Mouse (Mus musculus): ENCODE measurements around the gene Slc44a4.

Slc44a4 gene

DNA sequence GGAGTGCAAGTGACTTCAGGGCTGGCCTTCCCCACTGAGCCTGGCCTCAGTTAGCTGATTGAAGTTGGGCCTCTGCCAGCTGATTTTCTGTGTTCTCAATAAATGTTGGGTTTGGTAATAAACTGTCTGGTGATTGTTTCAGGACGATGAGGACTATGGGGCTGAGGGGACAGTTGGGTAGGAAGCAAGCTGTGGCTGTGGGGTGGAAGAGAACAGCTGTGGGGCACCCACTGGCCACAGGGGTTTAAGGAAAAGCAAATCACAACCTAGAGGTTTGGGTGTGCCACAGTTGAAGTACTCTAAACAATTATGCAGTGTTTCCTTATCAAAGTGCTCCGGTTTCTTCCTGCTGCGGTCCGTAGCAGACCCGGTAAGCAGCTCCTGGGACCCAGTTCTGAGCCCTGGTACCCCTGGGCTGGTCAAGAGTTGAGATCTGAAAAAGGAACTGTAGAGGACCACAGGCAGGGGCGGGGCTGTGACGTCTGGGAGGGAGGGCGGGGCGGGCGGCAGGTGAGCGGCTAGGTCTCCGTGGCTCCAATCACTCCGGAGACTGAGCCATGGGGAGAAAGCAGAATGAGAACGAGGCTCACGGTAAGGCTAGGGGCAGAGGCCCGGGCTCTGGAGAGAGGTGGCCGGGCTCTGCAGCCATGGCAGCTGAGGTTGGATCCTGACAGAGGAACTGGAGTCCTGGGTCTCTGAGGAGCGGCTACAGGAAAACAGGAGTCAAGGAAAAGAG is at the start of gene Slc44a4:
TSS of gene Slc44a4 (plus strand) at position 537 of the 736 bp plus-strand sequence.
- in situ Hi-C loops (cut with MboI, MseI): no loop called here

- in situ Hi-C loops (cut with MboI, MseI): no loop called here
These were observed 48.3 kb upstream of the Slc44a4 start for GRCm38 (mm10) chr17:34865981-34866380.

DNA sequence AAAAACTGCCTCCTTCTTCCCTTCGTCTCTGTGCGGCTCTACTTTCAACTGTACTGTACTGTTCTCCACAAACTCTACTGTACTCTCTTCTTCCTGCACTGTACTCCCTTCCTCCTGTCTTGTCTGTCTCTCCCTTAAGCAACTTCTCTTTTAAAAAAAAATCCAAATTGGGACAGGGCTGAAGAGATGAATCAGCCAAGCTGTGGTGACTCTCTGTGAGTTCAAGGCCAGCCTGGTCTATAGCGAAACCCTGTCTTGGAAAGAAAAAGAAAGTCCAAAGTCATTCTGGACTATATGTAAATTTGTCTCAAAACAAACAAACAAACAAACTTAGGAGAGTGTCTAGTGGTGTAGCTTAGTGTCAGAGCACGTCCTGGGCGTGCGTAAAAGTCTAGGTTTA is 39.9 kb upstream of the Slc44a4 start:
- in situ Hi-C loops (cut with MboI, MseI): no loop called here

DNA sequence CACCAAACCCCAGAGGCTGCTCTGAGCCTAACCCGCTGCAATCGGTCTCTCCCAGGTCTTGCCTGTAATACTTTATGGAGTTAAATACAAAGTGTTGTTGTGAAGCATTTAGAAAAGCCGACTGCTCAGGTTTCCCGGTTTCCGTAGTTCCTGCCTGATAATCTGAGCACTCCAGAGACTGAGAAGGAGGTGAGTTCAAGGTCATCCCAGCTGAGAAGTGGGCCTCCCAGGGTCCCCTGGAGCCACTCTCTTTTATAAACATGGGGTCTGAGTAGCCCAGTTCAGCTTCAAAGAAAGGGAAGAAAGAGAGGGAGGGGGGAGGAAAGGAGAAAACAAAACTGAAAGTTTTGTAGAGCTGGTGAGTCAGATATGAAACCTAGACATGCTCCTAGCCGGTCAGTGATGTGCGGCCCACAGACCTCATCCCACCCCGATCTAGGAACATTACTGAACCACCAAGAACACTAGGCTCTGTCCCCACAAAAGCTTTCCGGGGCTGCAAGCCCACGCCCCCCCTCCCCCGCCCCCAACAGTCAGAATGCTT is 34.9 kb upstream of the Slc44a4 start, which contains the start of gene Zbtb12:
TSS of gene Zbtb12 (plus strand) at position 148 of the 544 bp plus-strand sequence.
- in situ Hi-C loops (cut with MboI, MseI): no loop called here

- in situ Hi-C loops (cut with MboI, MseI): no loop called here
These were observed 33.1 kb upstream of the Slc44a4 start for GRCm38 (mm10) chr17:34881166-34881565.

GRCm38 (mm10) chr17:34881683-34882310 is 32.5 kb upstream of the Slc44a4 start, which contains the start of gene Gm20547:
TSS of gene Gm20547 (minus strand) at chr17:34882042.
- in situ Hi-C loops (cut with MboI, MseI): no loop called here

GRCm38 (mm10) chr17:34883332-34883731 is 30.9 kb upstream of the Slc44a4 start:
- in situ Hi-C loops (cut with MboI, MseI): no loop called here

DNA sequence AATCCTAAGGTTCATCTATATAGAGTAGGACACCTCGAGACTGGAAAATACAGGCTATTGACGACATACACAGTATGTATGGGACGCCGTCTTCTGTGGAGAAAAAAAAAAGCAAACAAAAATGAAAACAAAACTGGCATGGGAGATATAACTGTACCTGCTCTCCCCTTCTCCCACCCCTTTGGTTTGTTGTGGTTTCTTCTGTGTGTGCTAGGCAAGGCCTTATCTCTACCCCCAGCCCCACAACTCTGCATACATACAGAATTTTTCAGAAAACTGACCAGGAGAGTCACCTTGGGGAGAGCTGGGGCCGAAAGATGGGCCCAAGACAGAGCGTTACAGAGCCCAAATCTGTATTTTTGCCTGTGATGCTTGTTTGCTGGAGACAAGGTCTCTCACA is 29.6 kb upstream of the Slc44a4 start:
- in situ Hi-C loops (cut with MboI, MseI): no loop called here

DNA sequence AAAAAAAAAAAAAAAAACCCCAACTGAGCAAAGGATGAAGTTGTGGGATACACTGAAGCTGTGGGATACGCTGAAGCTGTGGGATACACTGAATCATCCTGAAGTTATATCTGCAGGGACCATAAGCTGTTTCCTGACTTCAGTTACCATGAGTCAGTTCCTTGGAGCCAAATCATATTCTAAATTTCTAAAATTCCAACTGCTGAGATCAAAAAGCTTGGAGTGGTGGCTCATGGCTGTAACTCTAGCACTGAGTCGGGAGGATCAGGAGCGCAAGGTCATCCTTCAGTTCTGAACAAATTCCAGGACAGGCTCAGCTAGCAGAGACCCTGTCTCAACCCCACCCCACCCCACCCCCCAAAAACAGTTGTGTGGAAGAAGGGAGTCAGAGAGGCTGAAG is 28.7 kb upstream of the Slc44a4 start:
- in situ Hi-C loops (cut with MboI, MseI): no loop called here

- in situ Hi-C loops (cut with MboI, MseI): no loop called here
These were observed 26.3 kb upstream of the Slc44a4 start for GRCm38 (mm10) chr17:34887942-34888341.

GRCm38 (mm10) chr17:34890074-34890743 is 24.1 kb upstream of the Slc44a4 start:
- in situ Hi-C loops (cut with MboI, MseI): no loop called here

DNA sequence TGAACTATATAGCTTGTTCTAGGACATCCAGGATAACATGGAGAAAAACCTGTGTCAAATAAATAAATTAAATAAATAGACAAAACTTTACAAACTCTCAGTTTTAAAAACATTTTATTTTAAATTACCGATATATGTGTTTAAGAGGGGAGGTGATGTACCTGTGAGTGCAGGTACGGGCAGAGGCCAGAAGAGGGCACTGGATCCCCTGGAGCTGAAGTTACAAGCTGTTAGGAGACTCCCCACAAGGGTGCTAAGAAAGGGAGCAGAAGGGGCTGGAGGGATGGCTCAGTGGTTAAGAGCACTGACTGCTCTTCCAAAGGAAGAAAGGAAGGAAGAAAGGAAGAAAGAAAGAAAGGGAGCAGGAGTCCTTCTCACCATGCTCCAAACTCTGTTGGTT is 22.9 kb upstream of the Slc44a4 start:
- in situ Hi-C loops (cut with MboI, MseI): no loop called here

DNA sequence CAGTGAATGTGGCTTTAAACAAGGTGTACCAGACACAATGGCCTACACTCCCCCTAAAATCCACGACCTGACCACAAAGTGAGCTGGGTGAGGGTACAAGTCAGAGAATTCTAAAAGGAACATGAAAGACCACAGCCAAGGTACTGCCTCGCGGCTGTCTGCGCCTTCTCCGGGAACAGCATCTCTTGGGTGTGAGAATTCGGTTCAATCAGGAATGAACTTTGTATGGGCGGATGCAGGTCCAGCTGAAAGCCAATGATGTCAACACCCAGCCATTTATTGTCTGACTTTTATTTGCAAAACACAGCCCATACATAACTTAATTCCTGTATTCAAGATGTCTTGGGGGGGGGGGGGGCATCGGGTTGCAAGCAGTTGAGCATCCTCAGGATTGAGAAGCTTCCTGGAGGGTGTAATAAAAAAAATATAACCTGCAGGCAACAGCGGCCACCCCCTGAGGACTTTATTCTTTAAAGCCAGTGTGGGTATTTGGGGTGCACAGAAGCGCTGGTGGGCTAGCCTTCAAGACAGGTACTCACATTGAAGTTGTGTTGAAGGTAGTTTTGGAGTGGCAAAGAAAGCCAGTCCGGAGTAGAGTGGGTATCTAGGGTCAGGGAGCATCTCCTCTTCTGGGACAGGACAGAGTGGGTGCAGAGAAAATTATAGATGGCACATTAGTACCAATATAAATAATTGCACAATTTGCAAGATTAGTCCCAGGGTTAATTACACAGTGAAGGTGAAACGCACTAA is 21.0 kb upstream of the Slc44a4 start:
- in situ Hi-C loops (cut with MboI, MseI): no loop called here

GRCm38 (mm10) chr17:34894074-34894597 is 20.1 kb upstream of the Slc44a4 start:
- in situ Hi-C loops (cut with MboI, MseI): no loop called here

DNA sequence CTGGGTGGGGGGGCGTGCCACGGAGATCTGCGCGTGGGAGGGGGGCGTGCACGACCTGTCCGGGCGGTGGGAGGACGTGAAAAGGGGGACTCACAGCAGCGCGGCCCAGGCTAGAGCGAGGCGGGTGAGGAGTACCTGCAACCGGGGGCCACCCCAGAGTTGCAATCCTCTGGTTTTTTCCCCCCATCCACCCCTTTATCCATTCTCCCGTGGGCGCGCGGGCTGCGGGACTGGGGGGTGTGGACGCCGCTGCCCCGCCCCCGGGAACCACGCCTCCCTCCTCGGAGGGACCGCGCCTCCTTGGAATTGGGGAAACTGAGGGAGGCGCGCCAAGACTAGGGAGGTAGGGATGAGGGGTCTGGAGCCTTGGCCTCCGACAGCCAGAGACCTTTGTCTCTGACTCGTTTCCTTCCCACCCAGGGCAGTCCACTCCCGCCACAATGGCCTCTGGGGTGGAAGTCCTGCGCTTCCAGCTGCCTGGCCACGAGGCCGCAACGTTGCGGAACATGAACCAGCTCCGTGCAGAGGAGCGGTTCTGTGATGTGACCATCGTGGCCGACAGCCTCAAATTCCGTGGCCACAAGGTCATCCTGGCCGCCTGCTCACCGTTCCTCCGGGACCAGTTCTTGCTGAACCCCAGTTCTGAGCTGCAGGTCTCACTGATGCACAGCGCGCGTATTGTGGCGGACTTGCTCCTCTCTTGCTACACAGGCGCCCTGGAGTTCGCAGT is 19.3 kb upstream of the Slc44a4 start:
- in situ Hi-C loops (cut with MboI, MseI): no loop called here

GRCm38 (mm10) chr17:34895724-34896123 is 18.5 kb upstream of the Slc44a4 start:
- in situ Hi-C loops (cut with MboI, MseI): no loop called here

DNA sequence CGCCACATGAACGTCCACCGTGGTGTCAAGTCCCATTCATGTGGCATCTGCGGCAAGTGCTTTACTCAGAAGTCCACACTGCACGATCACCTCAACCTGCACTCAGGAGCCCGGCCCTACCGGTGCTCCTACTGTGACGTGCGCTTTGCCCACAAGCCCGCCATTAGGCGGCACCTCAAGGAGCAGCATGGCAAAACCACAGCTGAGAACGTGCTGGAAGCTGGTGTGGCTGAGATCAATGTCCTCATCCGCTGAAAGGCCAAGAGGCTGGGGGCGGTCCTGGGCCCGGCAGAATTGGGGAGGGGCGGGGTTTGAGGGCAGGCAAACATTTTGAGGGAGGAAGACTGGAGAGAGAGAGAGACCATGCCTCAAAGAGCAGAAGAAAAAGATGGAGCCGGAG is 17.9 kb upstream of the Slc44a4 start:
- in situ Hi-C loops (cut with MboI, MseI): no loop called here

- in situ Hi-C loops (cut with MboI, MseI): no loop called here
These were observed 16.7 kb upstream of the Slc44a4 start for GRCm38 (mm10) chr17:34897373-34898159.

GRCm38 (mm10) chr17:34898160-34898586 is 16.1 kb upstream of the Slc44a4 start, which contains the start of the genes C2 and Ehmt2:
TSS of gene C2 (minus strand) at chr17:34898265.
TSS of gene Ehmt2 (plus strand) at chr17:34898469.
- in situ Hi-C loops (cut with MboI, MseI): no loop called here

- in situ Hi-C loops (cut with MboI, MseI): no loop called here
These were observed 15.6 kb upstream of the Slc44a4 start for GRCm38 (mm10) chr17:34898706-34899052.

All from regulatory T cell (primary cell).